Mouse (Mus musculus) heart, embryonic 15.5 days (tissue): ENCODE data around the gene Utp20. TPM values are rescaled to one million over a fixed set of nuclear protein-coding genes. Genes with fewer than 3 reads are reported as not detected.

Source experiments
- ATAC-seq: fragments of 200-750 bp; cut with Nextera tagmentation; replicated peaks from 2 replicates; pipeline ENCODE4 v1.8.0; 2017; ENCODE audit warnings: low read depth, moderate TSS enrichment; ENCODE audit not compliant: insufficient number of reproducible peaks, insufficient read depth, low FRiP score
- H3K27ac ChIP-seq: fragments of 300-500 bp; sonication (generic); 2 replicates; pipeline ENCODE4 v1.5.1; 2015; ENCODE audit warnings: mild to moderate bottlenecking, inconsistent platforms
- H3K27me3 ChIP-seq: fragments of 300-500 bp; sonication (generic); 2 replicates; pipeline ENCODE4 v1.6.1; 2015; ENCODE audit warnings: inconsistent platforms
- H3K36me3 ChIP-seq: fragments of 300-500 bp; sonication (generic); 2 replicates; pipeline ENCODE4 v1.6.1; 2015; ENCODE audit warnings: mild to moderate bottlenecking, inconsistent platforms
- H3K4me1 ChIP-seq: fragments of 300-500 bp; sonication (generic); replicated peaks from 2 replicates; pipeline ENCODE4 v1.6.1; 2015; ENCODE audit warnings: inconsistent platforms
- H3K4me2 ChIP-seq: fragments of 300-500 bp; sonication (generic); 2 replicates; pipeline ENCODE4 v1.6.1; 2015; ENCODE audit warnings: inconsistent platforms, mild to moderate bottlenecking, moderate library complexity
- H3K4me3 ChIP-seq: fragments of 300-500 bp; sonication (generic); 2 replicates; pipeline ENCODE4 v1.5.1; 2015; ENCODE audit warnings: mild to moderate bottlenecking, inconsistent platforms
- H3K9ac ChIP-seq: fragments of 300-500 bp; sonication (generic); 2 replicates; pipeline ENCODE4 v1.6.1; 2015; ENCODE audit warnings: mild to moderate bottlenecking, inconsistent platforms
- H3K9me3 ChIP-seq: fragments of 300-500 bp; sonication (generic); replicated peaks from 2 replicates; pipeline ENCODE4 v1.6.1; 2016; ENCODE audit warnings: inconsistent platforms
- WGBS: fragments of 180-500 bp; shearing (Covaris S2); methylation state at CpG from one replicate; pipeline ENCODE4 v1.1.7; 2015; ENCODE audit warnings: mixed read lengths; 5-methylcytosine and 5-hydroxymethylcytosine counted together
- polyA plus RNA-seq: library from polyadenylated mRNA; unstranded; fragments of >200 nt; fragmentation: Nextera tagmentation; extraction: Ambion mirVana; gene quantifications from 2 replicates; pipeline ENCODE4 v1.2.1, GENCODE M21; 2015

Gene Utp20
- polyA plus RNA-seq, 1 experiment from 2014 or later: 7.1 TPM

GRCm38 (mm10) chr10:88712359-88712758 lies 114.2 kb downstream of the Utp20 start:
- no peak overlapping the region for H3K4me3 ChIP-seq
- H3K9ac ChIP-seq: no peak overlapping the region
- no peaks in the 10 kb centered on the region for H3K4me1 ChIP-seq
- no peaks in the 10 kb centered on the region for H3K36me3 ChIP-seq
- 54% methylated on average over 6 of the region's 6 CpGs for WGBS
- H3K27ac ChIP-seq: no peak overlapping the region
- no peak for ATAC-seq
- no peaks in the 10 kb centered on the region; the same call in 1 of the 2 replicates for H3K9me3 ChIP-seq
- H3K4me2 ChIP-seq: no peak overlapping the region
- H3K27me3 ChIP-seq: no peaks in the 10 kb centered on the region

- H3K9ac ChIP-seq: no peak overlapping the region
- 49% methylated on average over 10 of the region's 10 CpGs for WGBS
- no peaks in the 10 kb centered on the region; the same call in 1 of the 2 replicates for H3K9me3 ChIP-seq
- ATAC-seq: no peak
- no peak overlapping the region for H3K4me3 ChIP-seq
- H3K27me3 ChIP-seq: no peaks in the 10 kb centered on the region
- no peaks in the 10 kb centered on the region for H3K36me3 ChIP-seq
- H3K4me2 ChIP-seq: no peak overlapping the region
- no peak overlapping the region for H3K27ac ChIP-seq
- H3K4me1 ChIP-seq: no peaks in the 10 kb centered on the region
Measured at GRCm38 (mm10) chr10:88708671-88709523, 117.7 kb downstream of the Utp20 start.

- Histone ChIP-seq H3K36me3 (no peaks in the 10 kb centered on the region), H3K27me3 (no peaks in the 10 kb centered on the region), H3K9ac (no peak overlapping the region), H3K27ac (no peak overlapping the region), H3K4me1 (no peaks in the 10 kb centered on the region), H3K4me2 (no peak overlapping the region), H3K4me3 (no peak overlapping the region), H3K9me3 (no peaks in the 10 kb centered on the region)
- ATAC-seq: no peak
- 66% methylated on average over 6 of the region's 6 CpGs for WGBS
Measured at GRCm38 (mm10) chr10:88700938-88701337, 125.7 kb downstream of the Utp20 start.

Other genes with a start within 250 kb of the Utp20 start
- gene Mybpc1, start 221.7 kb downstream of the Utp20 start, polyA plus RNA-seq: 3.3 and 4.5 TPM in 2 replicates
- gene Spic, start 141.8 kb downstream of the Utp20 start, polyA plus RNA-seq: 0.40 and 0.79 TPM in 2 replicates
- gene Arl1, start 95.9 kb downstream of the Utp20 start, polyA plus RNA-seq: 131 and 143 TPM in 2 replicates
- 0.03 and 0.08 TPM in 2 replicates for gene Slc5a8, start 59.2 kb upstream of the Utp20 start, polyA plus RNA-seq